Mouse (Mus musculus) heart, embryonic 16.5 days (tissue): ENCODE data around the gene Fam83b. TPM values are rescaled to one million over a fixed set of nuclear protein-coding genes. Genes with fewer than 3 reads are reported as not detected.

ENCODE experiments used
- ATAC-seq: fragments of 200-750 bp; cut with Nextera tagmentation; replicated peaks from 2 replicates; pipeline ENCODE4 v1.8.0; 2017; ENCODE audit warnings: moderate number of reproducible peaks; ENCODE audit not compliant: insufficient read depth, low FRiP score; ENCODE audit errors: extremely low read depth
- H3K27ac ChIP-seq: fragments of 300-500 bp; sonication (generic); 2 replicates; pipeline ENCODE4 v1.5.1; 2014; ENCODE audit warnings: mild to moderate bottlenecking, low read length, control low read depth, moderate library complexity
- H3K27me3 ChIP-seq: fragments of 300-500 bp; sonication (generic); 2 replicates; pipeline ENCODE4 v1.6.1; 2014; ENCODE audit warnings: low read length, mixed read lengths; ENCODE audit not compliant: control insufficient read depth, insufficient read depth
- H3K36me3 ChIP-seq: fragments of 300-500 bp; sonication (generic); 2 replicates; pipeline ENCODE4 v1.6.1; 2014; ENCODE audit not compliant: control insufficient read depth, insufficient read depth
- H3K4me1 ChIP-seq: fragments of 300-500 bp; sonication (generic); 2 replicates; pipeline ENCODE4 v1.6.1; 2014; ENCODE audit warnings: low read length, mixed read lengths; ENCODE audit not compliant: control insufficient read depth, insufficient read depth
- H3K4me2 ChIP-seq: fragments of 300-500 bp; sonication (generic); 2 replicates; pipeline ENCODE4 v1.6.1; 2014; ENCODE audit warnings: low read depth, mild to moderate bottlenecking, control low read depth, low read length
- H3K4me3 ChIP-seq: fragments of 300-500 bp; sonication (generic); 2 replicates; pipeline ENCODE4 v1.5.1; 2014; ENCODE audit warnings: mild to moderate bottlenecking, control low read depth, low read length
- H3K9ac ChIP-seq: fragments of 300-500 bp; sonication (generic); 2 replicates; pipeline ENCODE4 v1.6.1; 2014; ENCODE audit warnings: low read length, control low read depth
- H3K9me3 ChIP-seq: fragments of 300-500 bp; sonication (generic); replicated peaks from 2 replicates; pipeline ENCODE4 v1.6.1; 2016; ENCODE audit warnings: low read length; ENCODE audit not compliant: control insufficient read depth
- WGBS: fragments of 180-500 bp; shearing (Covaris S2); extraction: QIAGEN DNeasy Blood & Tissue Kit; methylation state at CpG from one replicate; pipeline ENCODE4 v1.1.7; 2014; 5-methylcytosine and 5-hydroxymethylcytosine counted together
- polyA plus RNA-seq: library from polyadenylated mRNA; unstranded; fragments of >200 nt; fragmentation: Nextera tagmentation; extraction: Ambion mirVana; gene quantifications from 2 replicates; pipeline ENCODE4 v1.2.1, GENCODE M21; 2015

Fam83b gene
- polyA plus RNA-seq, 1 experiment from 2014 or later = 0.62 TPM

GRCm38 (mm10) chr9:76565656-76566055 lies 1.3 kb downstream of the Fam83b start:
- no peaks in the 10 kb centered on the region for H3K27me3 ChIP-seq
- ATAC-seq = no peak

GRCm38 (mm10) chr9:76564071-76564470 lies 2.8 kb downstream of the Fam83b start:
- H3K27ac ChIP-seq = no peak overlapping the region
- no peak for ATAC-seq
- H3K36me3 ChIP-seq = no peaks in the 10 kb centered on the region
- H3K9me3 ChIP-seq = no peaks in the 10 kb centered on the region
- WGBS = 81% methylated on average over 1 of the region's 1 CpGs
- H3K4me1 ChIP-seq = 0 out of 2 replicates have a peak, but pooled peaks cover 4% of the 10 kb centered on the region
- no peak overlapping the region for H3K4me3 ChIP-seq
- no peaks in the 10 kb centered on the region for H3K27me3 ChIP-seq
- no peak overlapping the region for H3K4me2 ChIP-seq
- no peak overlapping the region for H3K9ac ChIP-seq

More at GRCm38 (mm10) chr9:76565656-76566055, 1.3 kb downstream of the Fam83b start:
- WGBS = 77% methylated on average over 2 of the region's 2 CpGs
- H3K4me3 ChIP-seq = no peak overlapping the region
- H3K36me3 ChIP-seq = no peaks in the 10 kb centered on the region
- H3K9me3 ChIP-seq = no peaks in the 10 kb centered on the region
- H3K4me2 ChIP-seq = no peak overlapping the region
- 0 out of 2 replicates have a peak, but pooled peaks cover 4% of the 10 kb centered on the region for H3K4me1 ChIP-seq
- H3K27ac ChIP-seq = no peak overlapping the region
- no peak overlapping the region for H3K9ac ChIP-seq

GRCm38 (mm10) chr9:76562794-76563193 lies 4.1 kb downstream of the Fam83b start:
- Histone ChIP-seq H3K4me3 (no peak overlapping the region), H3K27ac (no peak overlapping the region), H3K36me3 (no peaks in the 10 kb centered on the region), H3K9ac (no peak overlapping the region), H3K9me3 (no peaks in the 10 kb centered on the region), H3K27me3 (no peaks in the 10 kb centered on the region), H3K4me2 (no peak overlapping the region), H3K4me1 (0 out of 2 replicates have a peak, but pooled peaks cover 4% of the 10 kb centered on the region)
- ATAC-seq = no peak
- WGBS = 48% methylated on average over 6 of the region's 6 CpGs

GRCm38 (mm10) chr9:76559240-76559639 lies 7.7 kb downstream of the Fam83b start:
- Histone ChIP-seq H3K9me3 (no peaks in the 10 kb centered on the region), H3K4me1 (no peaks in the 10 kb centered on the region), H3K4me2 (no peak overlapping the region), H3K27me3 (no peaks in the 10 kb centered on the region), H3K9ac (no peak overlapping the region), H3K4me3 (no peak overlapping the region), H3K36me3 (no peaks in the 10 kb centered on the region), H3K27ac (no peak overlapping the region)
- no peak for ATAC-seq
- 80% methylated on average over 2 of the region's 2 CpGs for WGBS

- no peaks in the 10 kb centered on the region for H3K4me1 ChIP-seq
- no peak overlapping the region for H3K4me2 ChIP-seq
- ATAC-seq = no peak
- no peak overlapping the region for H3K4me3 ChIP-seq
- H3K9me3 ChIP-seq = no peaks in the 10 kb centered on the region
- no peak overlapping the region for H3K9ac ChIP-seq
- no peak overlapping the region for H3K27ac ChIP-seq
- H3K27me3 ChIP-seq = no peaks in the 10 kb centered on the region
- WGBS = 38% methylated on average over 2 of the region's 2 CpGs
- no peaks in the 10 kb centered on the region for H3K36me3 ChIP-seq
Observed at GRCm38 (mm10) chr9:76553758-76554157, 13.2 kb downstream of the Fam83b start.

GRCm38 (mm10) chr9:76553115-76553514 lies 13.8 kb downstream of the Fam83b start:
- H3K9ac ChIP-seq = no peak overlapping the region
- no peaks in the 10 kb centered on the region for H3K36me3 ChIP-seq
- no peak for ATAC-seq
- H3K4me2 ChIP-seq = no peak overlapping the region
- no peak overlapping the region for H3K27ac ChIP-seq
- H3K4me1 ChIP-seq = no peaks in the 10 kb centered on the region
- H3K4me3 ChIP-seq = no peak overlapping the region
- no peaks in the 10 kb centered on the region for H3K27me3 ChIP-seq
- 59% methylated on average over 1 of the region's 1 CpGs for WGBS
- no peaks in the 10 kb centered on the region for H3K9me3 ChIP-seq

GRCm38 (mm10) chr9:76546714-76547113 lies 20.2 kb downstream of the Fam83b start:
- no peak overlapping the region for H3K4me2 ChIP-seq
- no peaks in the 10 kb centered on the region for H3K9me3 ChIP-seq
- H3K4me1 ChIP-seq = no peaks in the 10 kb centered on the region
- H3K27me3 ChIP-seq = no peaks in the 10 kb centered on the region
- H3K9ac ChIP-seq = no peak overlapping the region
- H3K36me3 ChIP-seq = no peaks in the 10 kb centered on the region
- H3K4me3 ChIP-seq = no peak overlapping the region
- 41% methylated on average over 3 of the region's 3 CpGs for WGBS
- no peak for ATAC-seq
- H3K27ac ChIP-seq = no peak overlapping the region

- H3K27me3 ChIP-seq = no peaks in the 10 kb centered on the region
- WGBS = 45% methylated on average over 4 of the region's 4 CpGs
- no peak overlapping the region for H3K9ac ChIP-seq
- no peaks in the 10 kb centered on the region for H3K4me1 ChIP-seq
- no peaks in the 10 kb centered on the region for H3K9me3 ChIP-seq
- H3K4me3 ChIP-seq = no peak overlapping the region
- no peak for ATAC-seq
- no peak overlapping the region for H3K27ac ChIP-seq
- no peak overlapping the region for H3K4me2 ChIP-seq
- H3K36me3 ChIP-seq = no peaks in the 10 kb centered on the region
Observed at GRCm38 (mm10) chr9:76540684-76541083, 26.2 kb downstream of the Fam83b start.

GRCm38 (mm10) chr9:76539953-76540621 lies 26.8 kb downstream of the Fam83b start:
- H3K4me3 ChIP-seq = no peak overlapping the region
- no peak overlapping the region for H3K4me2 ChIP-seq
- 63% methylated on average over 5 of the region's 7 CpGs for WGBS
- ATAC-seq = no peak
- no peaks in the 10 kb centered on the region for H3K36me3 ChIP-seq
- no peaks in the 10 kb centered on the region for H3K9me3 ChIP-seq
- no peak overlapping the region for H3K27ac ChIP-seq
- H3K4me1 ChIP-seq = no peaks in the 10 kb centered on the region
- H3K27me3 ChIP-seq = no peaks in the 10 kb centered on the region
- H3K9ac ChIP-seq = no peak overlapping the region
